10 mouse cellular contexts compared by ENCODE assay signal in the genomic region with DNA sequence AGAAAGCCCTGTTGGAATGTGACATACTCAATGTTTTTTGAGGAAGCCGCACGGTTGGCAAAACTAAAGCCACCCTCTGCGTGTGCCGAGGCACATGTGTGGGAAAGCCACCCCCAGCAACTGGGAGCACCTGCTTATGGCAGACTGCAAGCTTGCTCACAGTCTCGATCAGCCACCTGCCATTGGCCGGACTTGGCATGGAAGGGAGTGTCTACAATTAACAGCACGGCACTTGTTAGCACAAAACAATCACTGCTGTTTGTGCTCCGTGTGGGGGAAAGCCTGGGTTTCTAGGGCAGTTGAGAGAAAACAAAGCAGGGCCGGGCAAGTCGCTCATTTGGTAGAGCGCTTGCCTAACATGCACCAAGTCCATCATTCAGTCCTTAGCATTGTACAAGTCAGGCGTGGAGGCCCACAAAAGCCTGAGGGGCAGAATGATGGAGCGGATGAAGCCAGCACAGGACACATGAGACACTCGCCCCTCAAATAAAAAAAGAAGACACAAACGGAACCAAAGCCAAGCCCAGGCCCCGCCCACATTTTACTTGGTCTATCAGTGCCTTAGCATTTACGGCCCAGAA.
DNase-seq lines count a peak whose midpoint lies in the region; ATAC-seq and TF ChIP-seq lines count a peak whose summit lies in the region.
"Had no signal": no experiment of that assay in that cellular context is flagged by ENCODE, and none has a peak within 500 bp of the region (broad histone marks: within the 10 kb centered on the region; RNA-seq: fewer than 3 reads in every experiment).

No protein-coding gene starts in this region.

- 0 out of 2 replicates have a peak overlapping the region, but pooled peaks have one; percentile 42 for H3K27ac ChIP-seq in hindbrain, embryonic 12.5 days

- H3K27me3 ChIP-seq in E14TG2a.4 (ENCODE audit: insufficient read depth, low read length): no peaks in the 10 kb centered on the region
- no peaks in the 10 kb centered on the region for H3K27me3 ChIP-seq in hindbrain, embryonic 12.5 days

- peak; percentile 43 to 54 for DNase-seq in cerebellum, postnatal 10 days
- DNase-seq in cerebellum, postnatal 36 days: no peak
- peak; percentile 13 to 46 for DNase-seq in left cerebral cortex, adult 9 months (ENCODE audit: low spot score in 2 of 2)
- no peak for DNase-seq in adrenal gland, postnatal 36 days
- DNase-seq in kidney, postnatal 14 days: no peak
- no peak for DNase-seq in spleen, postnatal 36 days (ENCODE audit: low spot score in 2 of 2)
- DNase-seq: gastrocnemius, postnatal 25 days; kidney, adult 11 months had no signal

- peaks cover 18% of the 10 kb centered on the region for H3K4me1 ChIP-seq in E14TG2a.4 (replicated peaks; ENCODE audit: low read depth, low read length)
- H3K4me1 ChIP-seq in hindbrain, embryonic 12.5 days: peaks cover 18% of the 10 kb centered on the region

- no peak overlapping the region for H3K9ac ChIP-seq in hindbrain, embryonic 12.5 days

- peak overlapping the region; percentile 48 for H3K4me3 ChIP-seq in E14TG2a.4 (replicated peaks; ENCODE audit: low read length)
- H3K4me3 ChIP-seq in hindbrain, embryonic 12.5 days: no peak overlapping the region

- TF ChIP-seq CTCF in E14TG2a.4 (conservative IDR thresholded peaks at IDR 0.05; ENCODE audit: low read length): no peak

- H3K4me2 ChIP-seq in hindbrain, embryonic 12.5 days (replicated peaks): no peak overlapping the region

- whole genome bisulfite sequencing in hindbrain, embryonic 12.5 days: 51% methylated on average over 17 of the region's 17 CpGs

- no peaks in the 10 kb centered on the region for H3K9me3 ChIP-seq in E14TG2a.4 (ENCODE audit: low read length)
- no peaks in the 10 kb centered on the region for H3K9me3 ChIP-seq in hindbrain, embryonic 12.5 days (replicated peaks)

- H3K36me3 ChIP-seq in E14TG2a.4 (ENCODE audit: insufficient read depth, low read length): no peaks in the 10 kb centered on the region
- H3K36me3 ChIP-seq in hindbrain, embryonic 12.5 days: no peaks in the 10 kb centered on the region

- peak; percentile 65 for ATAC-seq in hindbrain, embryonic 12.5 days (ENCODE audit: low FRiP score)

Comparison
In these comparisons a context has a peak if more than half of its experiments do, and no peak if none do; other contexts are left out.
1. DNase-seq: peak in cerebellum, postnatal 10 days (2 of 2) and left cerebral cortex, adult 9 months (2 of 2); none in cerebellum, postnatal 36 days (0 of 2), adrenal gland, postnatal 36 days (0 of 2), kidney, postnatal 14 days (single experiment) and spleen, postnatal 36 days (0 of 2).